Mouse (Mus musculus): ENCODE data around the gene Cdk6. TPM values are rescaled to one million over a fixed set of nuclear protein-coding genes. Genes with fewer than 3 reads are reported as not detected.
"Not testable (repeated sequence)": the region's sequence is repeated elsewhere in the genome, so short reads cannot be mapped to it uniquely, and the experiment has no call there.

Gene Cdk6
- polyA plus RNA-seq, 1 experiment from 2014 or later = 18.3 TPM

- 58% methylated on average over 5 of the region's 5 CpGs for WGBS
- no peaks in the 10 kb centered on the region for H3K27me3 ChIP-seq (ENCODE audit: insufficient read depth, poor library complexity, severe bottlenecking)
- DNase-seq (ENCODE audit: low spot score) = no peak
- no peak overlapping the region for H3K4me3 ChIP-seq
- no peaks in the 10 kb centered on the region for H3K36me3 ChIP-seq
- no peaks in the 10 kb centered on the region for H3K9me3 ChIP-seq
- peaks cover 15% of the 10 kb centered on the region for H3K4me1 ChIP-seq (replicated peaks)
- no peak overlapping the region for H3K27ac ChIP-seq
Observed at GRCm38 (mm10) chr5:3387138-3387537, 45.9 kb downstream of the Cdk6 start.

- no peaks in the 10 kb centered on the region for H3K36me3 ChIP-seq
- no peak overlapping the region for H3K4me3 ChIP-seq
- WGBS = 82% methylated on average over 3 of the region's 3 CpGs
- DNase-seq (ENCODE audit: low spot score) = no peak
- H3K27ac ChIP-seq = no peak overlapping the region
- H3K27me3 ChIP-seq (ENCODE audit: insufficient read depth, poor library complexity, severe bottlenecking) = no peaks in the 10 kb centered on the region
- no peaks in the 10 kb centered on the region for H3K9me3 ChIP-seq
- peaks cover 15% of the 10 kb centered on the region for H3K4me1 ChIP-seq (replicated peaks)
Observed at GRCm38 (mm10) chr5:3392856-3393255, 51.6 kb downstream of the Cdk6 start.

- no peak for DNase-seq (ENCODE audit: low spot score)
- Histone ChIP-seq H3K36me3 (no peaks in the 10 kb centered on the region), H3K27me3 (ENCODE audit: insufficient read depth, poor library complexity, severe bottlenecking) (no peaks in the 10 kb centered on the region), H3K4me1 (replicated peaks) (peaks cover 15% of the 10 kb centered on the region), H3K9me3 (no peaks in the 10 kb centered on the region), H3K27ac (peak overlapping the region; percentile 24; the same call in 1 of the 2 replicates), H3K4me3 (no peak overlapping the region)
- WGBS = 88% methylated on average over 7 of the region's 7 CpGs
Observed at GRCm38 (mm10) chr5:3394145-3394544, 52.9 kb downstream of the Cdk6 start.

- Histone ChIP-seq H3K4me1 (replicated peaks) (peaks cover 15% of the 10 kb centered on the region), H3K9me3 (no peaks in the 10 kb centered on the region), H3K36me3 (no peaks in the 10 kb centered on the region), H3K27me3 (ENCODE audit: insufficient read depth, poor library complexity, severe bottlenecking) (no peaks in the 10 kb centered on the region), H3K27ac (peak overlapping the region; percentile 24; the same call in 1 of the 2 replicates), H3K4me3 (no peak overlapping the region)
- 51% methylated on average over 6 of the region's 6 CpGs for WGBS
- peak; percentile 25 for DNase-seq (ENCODE audit: low spot score)
Observed at GRCm38 (mm10) chr5:3395020-3395419, 53.7 kb downstream of the Cdk6 start.

- no peak overlapping the region for H3K4me3 ChIP-seq
- H3K4me1 ChIP-seq (replicated peaks) = peaks cover 15% of the 10 kb centered on the region
- DNase-seq (ENCODE audit: low spot score) = no peak
- 92% methylated on average over 6 of the region's 6 CpGs for WGBS
- H3K9me3 ChIP-seq = no peaks in the 10 kb centered on the region
- H3K27ac ChIP-seq = no peak overlapping the region
- no peaks in the 10 kb centered on the region for H3K36me3 ChIP-seq
- H3K27me3 ChIP-seq (ENCODE audit: insufficient read depth, poor library complexity, severe bottlenecking) = no peaks in the 10 kb centered on the region
Observed at GRCm38 (mm10) chr5:3396214-3396613, 54.9 kb downstream of the Cdk6 start.

GRCm38 (mm10) chr5:3396910-3397575 is 55.8 kb downstream of the Cdk6 start:
- 84% methylated on average over 11 of the region's 11 CpGs for WGBS
- DNase-seq (ENCODE audit: low spot score) = no peak

GRCm38 (mm10) chr5:3399784-3400494 is 58.7 kb downstream of the Cdk6 start:
- Histone ChIP-seq H3K27ac (no peak overlapping the region), H3K4me3 (no peak overlapping the region), H3K4me1 (replicated peaks) (peaks cover 6% of the 10 kb centered on the region), H3K36me3 (no peaks in the 10 kb centered on the region), H3K27me3 (ENCODE audit: insufficient read depth, poor library complexity, severe bottlenecking) (no peaks in the 10 kb centered on the region), H3K9me3 (no peaks in the 10 kb centered on the region)
- DNase-seq (ENCODE audit: low spot score) = no peak
- 64% methylated on average over 7 of the region's 7 CpGs for WGBS

More at GRCm38 (mm10) chr5:3396910-3397575, 55.8 kb downstream of the Cdk6 start:
- Histone ChIP-seq H3K4me3 (no peak overlapping the region), H3K27me3 (ENCODE audit: insufficient read depth, poor library complexity, severe bottlenecking) (no peaks in the 10 kb centered on the region), H3K9me3 (no peaks in the 10 kb centered on the region), H3K4me1 (replicated peaks) (peaks cover 15% of the 10 kb centered on the region), H3K27ac (no peak overlapping the region), H3K36me3 (no peaks in the 10 kb centered on the region)

- no peak for DNase-seq (ENCODE audit: low spot score)
- Histone ChIP-seq H3K4me1 (replicated peaks) (0 out of 2 replicates have a peak, but pooled peaks cover 4% of the 10 kb centered on the region), H3K27me3 (ENCODE audit: insufficient read depth, poor library complexity, severe bottlenecking) (no peaks in the 10 kb centered on the region), H3K9me3 (no peaks in the 10 kb centered on the region), H3K27ac (no peak overlapping the region), H3K36me3 (no peaks in the 10 kb centered on the region), H3K4me3 (no peak overlapping the region)
- 63% methylated on average over 6 of the region's 6 CpGs for WGBS
Observed at GRCm38 (mm10) chr5:3405102-3405501, 63.8 kb downstream of the Cdk6 start.

GRCm38 (mm10) chr5:3405503-3405902 is 64.2 kb downstream of the Cdk6 start:
- Histone ChIP-seq H3K9me3 (no peaks in the 10 kb centered on the region), H3K27me3 (ENCODE audit: insufficient read depth, poor library complexity, severe bottlenecking) (no peaks in the 10 kb centered on the region), H3K36me3 (no peaks in the 10 kb centered on the region), H3K27ac (no peak overlapping the region), H3K4me1 (replicated peaks) (0 out of 2 replicates have a peak, but pooled peaks cover 4% of the 10 kb centered on the region), H3K4me3 (no peak overlapping the region)
- 82% methylated on average over 6 of the region's 6 CpGs for WGBS
- DNase-seq (ENCODE audit: low spot score) = no peak

- H3K27me3 ChIP-seq (ENCODE audit: insufficient read depth, poor library complexity, severe bottlenecking) = no peaks in the 10 kb centered on the region
- DNase-seq (ENCODE audit: low spot score) = no peak
- H3K4me1 ChIP-seq (replicated peaks) = 0 out of 2 replicates have a peak, but pooled peaks cover 4% of the 10 kb centered on the region
- H3K36me3 ChIP-seq = no peaks in the 10 kb centered on the region
- 92% methylated on average over 9 of the region's 9 CpGs for WGBS
- no peaks in the 10 kb centered on the region for H3K9me3 ChIP-seq
- no peak overlapping the region for H3K4me3 ChIP-seq
- H3K27ac ChIP-seq = no peak overlapping the region
Observed at GRCm38 (mm10) chr5:3407926-3408325, 66.6 kb downstream of the Cdk6 start.

- H3K36me3 ChIP-seq; H3K4me1 ChIP-seq (replicated peaks); H3K27me3 ChIP-seq (ENCODE audit: insufficient read depth, poor library complexity, severe bottlenecking); DNase-seq (ENCODE audit: low spot score); H3K27ac ChIP-seq; H3K9me3 ChIP-seq; H3K4me3 ChIP-seq: not testable (repeated sequence)
- WGBS = 88% methylated on average over 1 of the region's 1 CpGs
Observed at GRCm38 (mm10) chr5:3418183-3418582, 76.9 kb downstream of the Cdk6 start.

GRCm38 (mm10) chr5:3420094-3420831 is 79.0 kb downstream of the Cdk6 start:
- 86% methylated on average over 10 of the region's 10 CpGs for WGBS

GRCm38 (mm10) chr5:3420832-3421228 is 79.5 kb downstream of the Cdk6 start:
- no peaks in the 10 kb centered on the region for H3K27me3 ChIP-seq (ENCODE audit: insufficient read depth, poor library complexity, severe bottlenecking)
- no peaks in the 10 kb centered on the region for H3K9me3 ChIP-seq
- no peaks in the 10 kb centered on the region for H3K4me1 ChIP-seq (replicated peaks)
- no peak for DNase-seq (ENCODE audit: low spot score)
- H3K36me3 ChIP-seq = no peaks in the 10 kb centered on the region
- no peak overlapping the region for H3K4me3 ChIP-seq
- no peak overlapping the region for H3K27ac ChIP-seq
- WGBS = 84% methylated on average over 3 of the region's 3 CpGs

More at GRCm38 (mm10) chr5:3420094-3420831, 79.0 kb downstream of the Cdk6 start:
- no peaks in the 10 kb centered on the region for H3K36me3 ChIP-seq
- no peak for DNase-seq (ENCODE audit: low spot score)
- no peaks in the 10 kb centered on the region for H3K4me1 ChIP-seq (replicated peaks)
- H3K9me3 ChIP-seq = no peaks in the 10 kb centered on the region
- H3K27ac ChIP-seq = no peak overlapping the region
- H3K27me3 ChIP-seq (ENCODE audit: insufficient read depth, poor library complexity, severe bottlenecking) = no peaks in the 10 kb centered on the region
- H3K4me3 ChIP-seq = no peak overlapping the region

Measured in hindbrain, embryonic 10.5 days (tissue).